Mouse (Mus musculus) megakaryocyte-erythroid progenitor cell, adult 5-6 weeks (primary cell): Measurements from ENCODE around the gene Brcc3. TPM values are rescaled to one million over a fixed set of nuclear protein-coding genes. Genes with fewer than 3 reads are reported as not detected.

Source experiments
- ATAC-seq: replicated peaks from 2 replicates; pipeline ENCODE4 v1.8.0; 2016; ENCODE audit warnings: mild to moderate bottlenecking, inconsistent platforms; ENCODE audit not compliant: severe bottlenecking, poor library complexity, low FRiP score, low TSS enrichment
- total RNA-seq, 2 experiments: library from RNA; stranded (forward) in 1 of 2; stranded (reverse) in 1 of 2; fragments of 200-1000, 215-1000 nt in 1 of 2; fragments of >200 nt in 1 of 2; fragmentation: Nextera tagmentation in 1 of 2; gene quantifications; 2 replicates each; pipeline ENCODE4 v1.2.3; 2014 to 2017

Brcc3 gene
- total RNA-seq (2014; fragmentation: Nextera tagmentation) (40.1 and 40.2 TPM in 2 replicates), total RNA-seq (2017) (35.2 and 45.3 TPM in 2 replicates)

GRCm38 (mm10) chrX:75415936-75416785 lies at the start of gene Brcc3, which contains the start of the genes Cmc4 and Mtcp1:
Gene Brcc3 (plus strand): TSS chrX:75416628.
Gene Cmc4 (minus strand): TSS chrX:75416584.
Gene Mtcp1 (minus strand): TSS chrX:75416588.
- peak; percentile 100 for ATAC-seq

GRCm38 (mm10) chrX:75370197-75370596 lies 46.2 kb upstream of the Brcc3 start:
- ATAC-seq = peak; percentile 80

GRCm38 (mm10) chrX:75372666-75373425 lies 43.6 kb upstream of the Brcc3 start:
- no peak for ATAC-seq

DNA sequence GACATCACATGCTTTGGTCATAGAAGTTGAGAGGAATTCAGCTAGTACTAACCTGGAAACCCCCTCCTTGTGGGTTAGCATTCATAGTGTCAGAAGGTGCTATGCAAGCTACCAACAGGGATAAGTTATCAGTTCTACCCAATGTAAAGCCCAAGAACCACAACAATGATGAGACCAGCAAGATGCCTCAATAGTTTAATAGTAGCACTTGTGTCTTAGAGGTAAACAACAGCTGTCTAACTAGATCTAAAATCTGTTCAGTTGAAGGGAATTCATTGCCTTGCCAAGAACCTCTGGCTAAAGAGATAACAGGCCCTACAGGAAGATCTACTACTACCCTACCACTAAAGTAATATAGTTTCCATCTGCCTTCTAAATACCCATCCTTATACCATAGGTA lies 39.6 kb upstream of the Brcc3 start:
- ATAC-seq = peak; percentile 98

DNA sequence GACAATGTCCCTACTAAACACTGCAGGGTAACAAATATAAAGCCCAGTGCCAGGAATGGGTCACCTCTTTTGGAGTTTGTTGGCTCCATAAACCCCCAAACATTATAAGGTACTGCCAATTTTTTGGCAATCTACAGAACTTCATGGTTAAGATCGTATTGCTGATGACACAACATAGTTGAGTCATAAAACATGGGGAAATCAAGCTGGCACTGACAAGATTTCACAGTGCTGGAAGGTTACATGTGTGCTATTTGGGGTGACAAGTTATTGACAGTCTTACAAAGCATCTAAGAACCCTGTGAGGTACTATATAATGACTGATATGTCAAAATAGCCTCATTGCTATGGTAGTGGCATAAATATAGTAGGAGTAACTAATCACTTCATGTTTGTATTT lies 35.3 kb upstream of the Brcc3 start:
- no peak for ATAC-seq

GRCm38 (mm10) chrX:75381699-75382098 lies 34.7 kb upstream of the Brcc3 start:
- ATAC-seq = no peak

DNA sequence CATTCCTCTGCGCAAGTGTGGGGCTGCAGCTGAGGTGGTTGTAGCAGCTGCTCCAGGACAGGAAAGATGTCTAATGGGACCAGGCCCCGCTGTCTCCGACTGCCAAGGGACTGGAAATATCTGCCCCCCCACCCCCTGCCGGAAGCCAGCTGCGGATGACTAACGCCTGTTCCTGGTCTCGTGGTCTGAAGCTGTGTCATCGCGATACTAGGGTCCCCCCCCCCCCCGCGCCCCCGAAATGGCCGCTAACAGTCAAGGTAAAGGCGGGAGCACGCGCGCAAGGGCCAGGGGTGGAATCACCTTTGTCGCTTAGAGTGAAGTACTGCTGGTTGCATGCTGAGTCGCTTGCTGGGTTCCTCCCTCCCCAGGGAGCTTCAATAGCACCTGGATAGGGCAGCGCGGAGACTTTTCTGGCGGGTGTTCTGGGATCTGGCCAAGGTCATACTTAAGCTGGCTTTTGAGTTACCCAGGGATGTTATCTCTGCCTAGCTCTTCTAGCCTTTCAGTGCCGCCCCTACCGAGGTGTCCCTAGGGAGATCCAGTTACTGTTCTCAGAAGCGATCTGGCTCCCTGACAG lies 34.1 kb upstream of the Brcc3 start, which contains the start of the genes Fundc2 and F8:
Gene Fundc2 (plus strand): TSS at position 205 of the 577 bp plus-strand sequence.
Gene F8 (minus strand): TSS at position 421 of the 577 bp plus-strand sequence.
- ATAC-seq = peak; percentile 98

DNA sequence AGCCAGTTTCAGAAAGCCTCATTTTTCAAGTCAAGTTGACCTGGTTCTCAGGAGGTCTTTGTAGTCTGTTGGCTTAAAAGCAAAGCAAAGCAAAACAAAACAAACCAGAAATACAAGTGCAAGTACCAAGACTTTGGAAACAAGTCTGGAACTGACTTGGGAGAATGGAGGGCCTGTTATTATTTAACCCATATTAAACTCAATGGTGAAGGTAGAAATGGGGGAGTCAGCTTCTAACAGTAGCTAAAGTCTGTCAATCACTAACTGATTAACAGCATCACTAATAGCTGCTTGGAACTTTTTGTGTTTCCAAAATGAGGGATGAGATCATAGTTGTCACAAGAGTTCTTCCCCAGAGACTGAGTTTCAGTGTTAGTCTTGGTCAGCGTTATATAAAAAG lies 17.0 kb upstream of the Brcc3 start:
- no peak for ATAC-seq

DNA sequence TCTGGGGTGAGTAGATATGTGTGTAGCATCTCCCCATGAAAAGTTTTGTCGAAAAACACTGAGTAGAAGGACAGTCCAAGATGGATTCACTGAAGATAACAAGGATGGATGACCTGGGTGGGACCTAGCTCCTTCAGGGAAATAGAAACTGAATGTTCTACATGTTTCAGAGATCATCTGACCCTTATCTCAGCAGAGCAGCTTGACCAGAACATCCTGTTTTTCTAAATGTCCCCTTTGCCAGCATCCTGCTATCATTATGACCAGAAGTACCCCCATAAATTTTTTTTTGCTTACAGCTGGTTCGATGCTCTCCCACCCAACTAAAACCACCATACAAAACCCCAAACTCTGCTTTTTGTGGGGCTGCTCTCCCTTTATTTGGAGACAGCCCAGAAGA lies 13.8 kb upstream of the Brcc3 start:
- ATAC-seq = peak; percentile 86

GRCm38 (mm10) chrX:75403350-75403749 lies 13.1 kb upstream of the Brcc3 start:
- ATAC-seq = no peak

DNA sequence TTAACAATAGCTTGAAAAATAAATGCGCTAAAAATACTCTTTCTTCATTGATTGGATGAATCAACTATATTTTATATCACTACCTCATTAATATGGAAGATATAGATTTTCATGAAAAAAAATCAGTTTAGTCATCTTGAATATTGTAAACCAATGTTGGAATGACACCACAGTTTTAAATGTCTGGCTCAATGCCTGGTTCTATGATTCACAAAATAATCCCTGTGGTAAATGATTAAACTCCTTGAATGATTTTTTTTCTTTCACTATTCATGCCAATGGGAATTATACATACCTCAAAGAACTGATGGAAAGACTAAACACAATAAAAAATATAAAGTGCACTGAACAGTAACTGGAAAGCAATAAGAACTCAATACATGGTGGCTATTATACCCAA lies 6.7 kb upstream of the Brcc3 start:
- ATAC-seq = no peak

DNA sequence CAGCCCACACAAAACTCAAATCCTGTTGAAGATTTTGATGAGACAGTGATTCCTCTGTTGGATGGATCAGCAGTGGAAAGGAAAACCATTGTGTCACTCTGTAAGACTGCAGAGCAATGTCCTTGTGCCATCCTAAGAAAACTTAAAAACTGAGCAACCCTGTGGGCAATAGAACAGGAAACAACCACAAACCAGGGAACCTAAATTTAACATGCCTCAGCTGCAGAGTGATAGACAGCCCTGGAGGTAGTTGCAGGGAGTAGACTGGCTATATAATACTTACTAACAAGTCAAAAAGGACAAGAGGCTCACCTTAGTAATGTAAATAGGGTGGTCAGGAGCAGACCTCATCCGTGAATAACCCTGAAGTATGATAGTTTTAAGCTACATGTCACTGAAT lies 38.2 kb downstream of the Brcc3 start:
- no peak for ATAC-seq

DNA sequence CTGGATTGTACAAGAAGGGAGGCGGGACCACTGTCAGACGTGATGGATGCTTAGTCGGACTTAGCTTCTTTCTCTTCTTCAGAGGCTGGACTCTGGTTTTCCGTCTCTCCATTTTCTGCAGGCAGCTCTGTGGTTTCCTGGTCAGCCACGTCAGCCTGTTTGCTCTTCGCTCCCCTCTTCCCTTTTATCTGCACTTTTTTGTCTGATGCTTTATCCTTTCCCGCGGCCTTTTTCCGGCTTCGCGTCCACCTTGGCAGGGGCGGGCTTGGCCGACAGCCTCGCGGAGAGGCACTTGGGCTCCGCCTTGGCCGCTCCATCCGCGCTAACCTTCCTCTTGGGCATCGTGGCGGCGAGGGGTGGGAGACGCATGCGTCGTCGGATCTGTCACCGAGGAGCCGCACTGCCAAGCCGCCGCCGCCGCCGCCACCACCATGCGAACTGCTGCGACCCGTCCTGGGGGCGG lies 58.8 kb downstream of the Brcc3 start:
- peak; percentile 99 for ATAC-seq

GRCm38 (mm10) chrX:75489886-75490285 lies 73.5 kb downstream of the Brcc3 start:
- ATAC-seq = no peak

Other genes starting within 250 kb of the Brcc3 start
- gene Fundc2, start 34.2 kb upstream of the Brcc3 start, total RNA-seq (2014; fragmentation: Nextera tagmentation) = 37.4 and 60.3 TPM in 2 replicates
- gene Fundc2, start 34.2 kb upstream of the Brcc3 start, total RNA-seq (2017) = 76.6 and 114 TPM in 2 replicates
- gene F8, start 34.0 kb upstream of the Brcc3 start, total RNA-seq (2014; fragmentation: Nextera tagmentation) = 3.1 and 7.6 TPM in 2 replicates
- gene F8, start 34.0 kb upstream of the Brcc3 start, total RNA-seq (2017) = 1.7 and 2.2 TPM in 2 replicates
- gene Cmc4, start within 50 bp of the Brcc3 start, total RNA-seq (2014; fragmentation: Nextera tagmentation) = 19.3 and 35.7 TPM in 2 replicates
- 9.0 and 25.6 TPM in 2 replicates for gene Cmc4, start within 50 bp of the Brcc3 start, total RNA-seq (2017)
- gene Mtcp1, start within 50 bp of the Brcc3 start, total RNA-seq (2014; fragmentation: Nextera tagmentation) = 6.2 and 16.3 TPM in 2 replicates
- 7.4 and 14.3 TPM in 2 replicates for gene Mtcp1, start within 50 bp of the Brcc3 start, total RNA-seq (2017)
- 80.1 and 96.6 TPM in 2 replicates for gene Vbp1, start 97.7 kb downstream of the Brcc3 start, total RNA-seq (2014; fragmentation: Nextera tagmentation)
- gene Vbp1, start 97.7 kb downstream of the Brcc3 start, total RNA-seq (2017) = 183 and 186 TPM in 2 replicates
- gene Rab39b, start 161.6 kb downstream of the Brcc3 start, total RNA-seq (2014; fragmentation: Nextera tagmentation) = not detected in 2 replicates
- gene Rab39b, start 161.6 kb downstream of the Brcc3 start, total RNA-seq (2017) = not detected in 2 replicates